Mouse (Mus musculus) olfactory bulb, adult 2 months (tissue): ENCODE data around the gene Gper1.

Experiments used
- CTCF ChIP-seq: fragments of 200-500 bp; IDR thresholded peaks from 2 replicates; pipeline ENCODE4 v1.5.1; 2012; ENCODE audit warnings: low read depth, mild to moderate bottlenecking, low read length, moderate library complexity; ENCODE audit not compliant: insufficient read depth
- POLR2A ChIP-seq: fragments of 200-500 bp; IDR thresholded peaks from 2 replicates; pipeline ENCODE4 v1.6.1; 2012; ENCODE audit warnings: mild to moderate bottlenecking, low read depth, low read length, moderate library complexity; ENCODE audit not compliant: insufficient read depth

DNA sequence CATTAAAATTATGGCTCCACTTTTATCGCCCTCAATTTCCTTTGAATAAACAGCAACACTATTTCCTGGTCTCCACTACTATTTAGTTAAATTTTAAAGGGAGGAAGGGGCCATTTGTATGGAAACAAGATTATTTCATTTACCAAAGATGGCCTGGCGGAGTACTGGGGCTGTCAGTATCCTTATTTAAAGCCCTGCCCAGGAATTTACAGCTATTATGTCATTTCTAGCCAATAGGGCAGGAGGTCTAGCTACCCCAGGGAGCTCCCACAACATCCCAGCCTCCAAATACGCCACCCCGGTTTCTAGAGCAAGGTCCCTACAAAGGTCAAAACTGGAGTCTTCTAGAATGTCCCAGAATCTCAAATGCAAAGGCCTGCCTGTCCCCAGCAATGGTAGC is 9.4 kb upstream of the Gper1 start:
- TF ChIP-seq CTCF = no peak
- TF ChIP-seq POLR2A = no peak
